Comparison of ENCODE assay signal across 12 mouse cellular contexts in the genomic region with DNA sequence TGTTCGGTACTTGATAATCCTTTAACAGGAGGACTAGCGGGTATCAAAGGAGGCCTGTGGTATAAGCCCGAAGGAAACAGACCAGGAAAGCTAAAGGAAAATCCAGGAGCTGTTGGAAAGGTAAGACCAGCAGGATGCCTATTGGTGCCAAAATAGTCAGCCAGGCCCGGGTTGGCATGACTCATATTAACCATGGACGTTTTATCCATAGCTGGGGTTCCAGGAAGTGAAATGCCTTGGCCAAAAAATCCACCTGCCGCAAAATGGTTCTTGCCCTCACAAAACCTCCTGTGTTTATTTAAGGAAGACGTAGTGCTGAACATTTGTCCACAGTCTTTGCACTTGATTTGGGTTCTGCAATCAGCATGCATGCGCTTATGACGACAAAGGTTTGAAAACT.
"Had no signal": no experiment of that assay in that cellular context is flagged by ENCODE, and none has a peak within 500 bp of the region (broad histone marks: within the 10 kb centered on the region; RNA-seq: fewer than 3 reads in every experiment).

No protein-coding gene starts in this region.

- H3K27me3 ChIP-seq: kidney, embryonic 15.5 days; limb, embryonic 15.5 days; liver, embryonic 12.5 days had no signal

- H3K36me3 ChIP-seq: liver, embryonic 12.5 days had no signal

- H3K27ac ChIP-seq: kidney, embryonic 15.5 days; limb, embryonic 15.5 days; liver, embryonic 12.5 days; midbrain, embryonic 10.5 days had no signal

- H3K9me3 ChIP-seq: kidney, embryonic 15.5 days; limb, embryonic 15.5 days; liver, embryonic 12.5 days; midbrain, embryonic 10.5 days had no signal

- H3K4me3 ChIP-seq: kidney, embryonic 15.5 days; limb, embryonic 15.5 days; liver, embryonic 12.5 days; midbrain, embryonic 10.5 days had no signal

- H3K4me2 ChIP-seq: kidney, embryonic 15.5 days; limb, embryonic 15.5 days; liver, embryonic 12.5 days; lung, embryonic 14.5 days had no signal

- ATAC-seq: liver, embryonic 12.5 days; midbrain, embryonic 16.5 days had no signal

- H3K4me1 ChIP-seq: kidney, embryonic 15.5 days; limb, embryonic 15.5 days; liver, embryonic 12.5 days; midbrain, embryonic 10.5 days had no signal

- H3K9ac ChIP-seq: kidney, embryonic 15.5 days; limb, embryonic 15.5 days; liver, embryonic 12.5 days; lung, embryonic 14.5 days had no signal

- DNase-seq: kidney, postnatal 14 days; lung, embryonic 14.5 days; lung, postnatal 10 days; lung, postnatal 4 days; right cerebral cortex, postnatal 14 days; thymus, adult 18-20 months; thymus, postnatal 14 days had no signal
